Mouse (Mus musculus) gastrocnemius, postnatal 36 days (tissue): ENCODE data around the gene Atmin. TPM values are rescaled to one million over a fixed set of nuclear protein-coding genes. Genes with fewer than 3 reads are reported as not detected.

Experiments
- total RNA-seq, 2 experiments: library from RNA; stranded (reverse); gene quantifications; 2 replicates each; pipeline ENCODE4 v1.2.3; 2021

Atmin gene
- total RNA-seq, 2 experiments from 2014 or later, result 16.9 to 18.9 TPM

Other genes with a start within 250 kb of the Atmin start
- gene Cdyl2, start 210.4 kb upstream of the Atmin start, total RNA-seq, result 1 to 10 TPM; 2.1 to 2.8 TPM
- gene Cmc2, start 21.9 kb upstream of the Atmin start, total RNA-seq, result 10 to 100 TPM; 23.1 to 30.7 TPM
- gene Cenpn, start 21.7 kb upstream of the Atmin start, total RNA-seq, result under 1 TPM; 0.56 to 0.64 TPM
- gene 1700030J22Rik, start 35.6 kb downstream of the Atmin start, total RNA-seq, result under 1 TPM; 0.18 to 0.27 TPM
- gene Gcsh, start 50.1 kb downstream of the Atmin start, total RNA-seq, result 10 to 100 TPM; 35.7 to 39.4 TPM
- under 1 TPM; 0.13 to 0.15 TPM for gene Pkd1l2, start 139.1 kb downstream of the Atmin start, total RNA-seq
- under 1 TPM in 1 of 2 experiments, not detected in 1; 0.15 TPM for gene Bco1, start 152.5 kb downstream of the Atmin start, total RNA-seq
- gene Gan, start 214.7 kb downstream of the Atmin start, total RNA-seq, result 1 to 10 TPM; 3.9 to 4.5 TPM